Comparison of ENCODE assay signal across 12 mouse cellular contexts in the genomic region with DNA sequence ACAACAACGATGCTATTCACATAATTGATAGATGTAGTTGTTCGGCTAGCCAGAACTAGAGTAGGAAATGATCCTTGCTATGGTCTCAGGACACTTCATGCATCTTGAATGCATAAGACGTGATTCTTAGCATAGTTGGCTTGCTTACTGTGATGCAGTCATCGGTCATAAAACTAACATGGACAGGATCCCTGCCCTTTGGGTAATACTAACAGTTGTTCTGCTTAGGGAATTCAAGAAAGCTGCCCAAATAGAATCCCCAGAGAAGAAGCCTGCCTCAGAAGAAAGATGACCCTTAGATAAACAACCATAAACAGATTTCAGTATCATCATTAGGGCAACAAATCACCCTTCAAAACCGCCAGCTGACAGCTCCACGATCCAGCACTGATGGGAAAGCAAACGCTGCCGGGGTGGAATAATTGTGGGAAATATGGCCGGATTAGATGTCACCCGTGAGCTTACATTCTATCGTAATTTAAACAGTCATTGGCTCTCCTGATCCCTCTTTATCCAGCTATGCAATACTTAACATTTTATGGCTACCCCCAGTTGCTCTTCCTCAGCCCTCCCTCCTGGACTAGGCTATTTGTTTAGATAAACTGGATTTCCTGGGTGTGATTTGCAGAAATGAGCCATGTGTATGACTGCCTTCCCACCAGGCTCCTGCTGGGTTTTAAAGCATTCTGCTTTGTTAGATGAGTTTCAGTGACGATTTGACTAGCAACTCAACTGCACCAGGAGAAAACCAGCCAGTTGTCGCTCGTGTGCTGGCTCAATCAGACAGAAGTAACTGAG.
DNase-seq lines count a peak whose midpoint lies in the region; ATAC-seq and TF ChIP-seq lines count a peak whose summit lies in the region.
"Had no signal": no experiment of that assay in that cellular context is flagged by ENCODE, and none has a peak within 500 bp of the region (broad histone marks: within the 10 kb centered on the region; RNA-seq: fewer than 3 reads in every experiment).

No protein-coding gene starts in this region.

- H3K27ac ChIP-seq in heart, embryonic 16.5 days (ENCODE audit: low read length): no peak overlapping the region
- H3K27ac ChIP-seq in lung, embryonic 16.5 days (ENCODE audit: low read length): no peak overlapping the region
- no peak overlapping the region for H3K27ac ChIP-seq in hindbrain, postnatal 0 days
- peak overlapping the region; percentile 75; the same call in 1 of the 2 replicates for H3K27ac ChIP-seq in neural tube, embryonic 15.5 days (replicated peaks)
- H3K27ac ChIP-seq: heart, embryonic 10.5 days had no signal

- no peaks in the 10 kb centered on the region for H3K36me3 ChIP-seq in heart, embryonic 16.5 days (ENCODE audit: control insufficient read depth, insufficient read depth)
- no peaks in the 10 kb centered on the region for H3K36me3 ChIP-seq in lung, embryonic 16.5 days (ENCODE audit: control insufficient read depth, insufficient read depth, low read length)
- H3K36me3 ChIP-seq in hindbrain, postnatal 0 days (ENCODE audit: insufficient read depth, low read length): no peaks in the 10 kb centered on the region
- H3K36me3 ChIP-seq in neural tube, embryonic 15.5 days: no peaks in the 10 kb centered on the region
- H3K36me3 ChIP-seq: heart, embryonic 10.5 days had no signal

- no peak overlapping the region for H3K9ac ChIP-seq in heart, embryonic 16.5 days (ENCODE audit: low read length)
- H3K9ac ChIP-seq in lung, embryonic 16.5 days (ENCODE audit: low read length): no peak overlapping the region
- no peak overlapping the region for H3K9ac ChIP-seq in hindbrain, postnatal 0 days (replicated peaks; ENCODE audit: low read length)
- no peak overlapping the region for H3K9ac ChIP-seq in neural tube, embryonic 15.5 days (replicated peaks)

- H3K27me3 ChIP-seq in heart, embryonic 16.5 days (ENCODE audit: control insufficient read depth, insufficient read depth, low read length): no peaks in the 10 kb centered on the region
- H3K27me3 ChIP-seq in lung, embryonic 16.5 days (ENCODE audit: control insufficient read depth, insufficient read depth, low read depth, low read length): no peaks in the 10 kb centered on the region
- no peaks in the 10 kb centered on the region for H3K27me3 ChIP-seq in hindbrain, postnatal 0 days (ENCODE audit: insufficient read depth, low read length)
- H3K27me3 ChIP-seq in neural tube, embryonic 15.5 days (replicated peaks): no peaks in the 10 kb centered on the region

- no peaks in the 10 kb centered on the region for H3K9me3 ChIP-seq in heart, embryonic 16.5 days (replicated peaks; ENCODE audit: control insufficient read depth, low read length)
- no peaks in the 10 kb centered on the region for H3K9me3 ChIP-seq in lung, embryonic 16.5 days (ENCODE audit: control insufficient read depth, low read length)
- no peaks in the 10 kb centered on the region for H3K9me3 ChIP-seq in hindbrain, postnatal 0 days (ENCODE audit: low read length)
- no peaks in the 10 kb centered on the region for H3K9me3 ChIP-seq in neural tube, embryonic 15.5 days (replicated peaks)
- H3K9me3 ChIP-seq: heart, embryonic 10.5 days had no signal

- no peak for DNase-seq in heart, postnatal 4 days
- no peak for DNase-seq in lung, postnatal 14 days
- DNase-seq in hindbrain, postnatal 0 days (ENCODE audit: low spot score): peak; percentile 25
- DNase-seq in spleen, adult 18-20 months: no peak
- no peak for DNase-seq in urinary bladder, postnatal 10 days (ENCODE audit: low spot score)
- DNase-seq: cerebellum, adult 9-11 months; kidney, postnatal 25 days; thymus, postnatal 4 days had no signal

- no peak overlapping the region for H3K4me3 ChIP-seq in heart, embryonic 16.5 days (ENCODE audit: low read length)
- H3K4me3 ChIP-seq in lung, embryonic 16.5 days (ENCODE audit: low read length): peak overlapping the region; percentile 17; the same call in 1 of the 2 replicates
- no peak overlapping the region for H3K4me3 ChIP-seq in hindbrain, postnatal 0 days (ENCODE audit: low read length)
- H3K4me3 ChIP-seq in neural tube, embryonic 15.5 days (replicated peaks): 0 out of 2 replicates have a peak overlapping the region, but pooled peaks have one; percentile 6
- H3K4me3 ChIP-seq: heart, embryonic 10.5 days had no signal

- 68% methylated on average over 14 of the region's 14 CpGs for WGBS in heart, embryonic 16.5 days
- 37% methylated on average over 14 of the region's 14 CpGs for WGBS in lung, embryonic 16.5 days
- WGBS in hindbrain, postnatal 0 days: 53% methylated on average over 14 of the region's 14 CpGs
- WGBS in neural tube, embryonic 15.5 days: 10% methylated on average over 14 of the region's 14 CpGs

- TF ChIP-seq CTCF in hindbrain, postnatal 0 days (IDR thresholded peaks at IDR 0.05; ENCODE audit: low read depth): no peak

- peak overlapping the region; percentile 13; the same call in 1 of the 2 replicates for H3K4me2 ChIP-seq in heart, embryonic 16.5 days (ENCODE audit: low read depth, low read length)
- peak overlapping the region; percentile 37 for H3K4me2 ChIP-seq in lung, embryonic 16.5 days (ENCODE audit: low read depth, low read length)
- H3K4me2 ChIP-seq in hindbrain, postnatal 0 days (ENCODE audit: low read depth, low read length): peak overlapping the region; percentile 18; the same call in 1 of the 2 replicates
- H3K4me2 ChIP-seq in neural tube, embryonic 15.5 days: peak overlapping the region; percentile 45

- no peaks in the 10 kb centered on the region for H3K4me1 ChIP-seq in heart, embryonic 16.5 days (ENCODE audit: control insufficient read depth, insufficient read depth, low read length)
- peaks cover 4% of the 10 kb centered on the region; the same call in 1 of the 2 replicates for H3K4me1 ChIP-seq in lung, embryonic 16.5 days (replicated peaks; ENCODE audit: control insufficient read depth, insufficient read depth, low read length)
- H3K4me1 ChIP-seq in hindbrain, postnatal 0 days (ENCODE audit: insufficient read depth, low read length): no peaks in the 10 kb centered on the region
- H3K4me1 ChIP-seq in neural tube, embryonic 15.5 days: peaks cover 15% of the 10 kb centered on the region
- H3K4me1 ChIP-seq: heart, embryonic 10.5 days had no signal

- ATAC-seq in heart, embryonic 16.5 days (replicated peaks; ENCODE audit: extremely low read depth, insufficient read depth, low FRiP score): no peak
- peak; percentile 59; the same call in 1 of the 2 replicates for ATAC-seq in lung, embryonic 16.5 days (ENCODE audit: low read depth)
- ATAC-seq in hindbrain, postnatal 0 days: 0 out of 2 replicates have a peak, but pooled peaks have one; percentile 21
- peak; percentile 86 for ATAC-seq in neural tube, embryonic 15.5 days (ENCODE audit: low FRiP score)

Comparison
In these comparisons a context has a peak if more than half of its experiments do, and no peak if none do; other contexts are left out.
1. H3K4me3 ChIP-seq: peak in lung, embryonic 16.5 days (single experiment) and neural tube, embryonic 15.5 days (single experiment); none in heart, embryonic 16.5 days (single experiment) and hindbrain, postnatal 0 days (single experiment).
2. Peak in every context shown above with its lines, with median percentiles within 50 percentile points of each other: H3K4me2 ChIP-seq.